Mouse (Mus musculus): ENCODE data around the gene Eif2b3. TPM values are rescaled to one million over a fixed set of nuclear protein-coding genes. Genes with fewer than 3 reads are reported as not detected.

The Eif2b3 gene
- polyA plus RNA-seq, 1 experiment: 36.3 TPM

GRCm38 (mm10) chr4:117090586-117090985 lies 71.4 kb downstream of the Eif2b3 start:
- Histone ChIP-seq H3K36me3 (ENCODE audit: control insufficient read depth, insufficient read depth) (peaks cover 15% of the 10 kb centered on the region), H3K4me3 (no peak overlapping the region), H3ac (ENCODE audit: control insufficient read depth, insufficient read length) (no peak overlapping the region), H3K27me3 (ENCODE audit: control insufficient read depth, insufficient read depth, insufficient read length) (no peaks in the 10 kb centered on the region), H3K79me2 (ENCODE audit: control insufficient read depth, insufficient read depth) (no peaks in the 10 kb centered on the region), H3K4me2 (ENCODE audit: low read depth) (no peak overlapping the region)
- no peak for TF ChIP-seq REST (IDR thresholded peaks at IDR 0.05; ENCODE audit: insufficient read depth, insufficient read length)

DNA sequence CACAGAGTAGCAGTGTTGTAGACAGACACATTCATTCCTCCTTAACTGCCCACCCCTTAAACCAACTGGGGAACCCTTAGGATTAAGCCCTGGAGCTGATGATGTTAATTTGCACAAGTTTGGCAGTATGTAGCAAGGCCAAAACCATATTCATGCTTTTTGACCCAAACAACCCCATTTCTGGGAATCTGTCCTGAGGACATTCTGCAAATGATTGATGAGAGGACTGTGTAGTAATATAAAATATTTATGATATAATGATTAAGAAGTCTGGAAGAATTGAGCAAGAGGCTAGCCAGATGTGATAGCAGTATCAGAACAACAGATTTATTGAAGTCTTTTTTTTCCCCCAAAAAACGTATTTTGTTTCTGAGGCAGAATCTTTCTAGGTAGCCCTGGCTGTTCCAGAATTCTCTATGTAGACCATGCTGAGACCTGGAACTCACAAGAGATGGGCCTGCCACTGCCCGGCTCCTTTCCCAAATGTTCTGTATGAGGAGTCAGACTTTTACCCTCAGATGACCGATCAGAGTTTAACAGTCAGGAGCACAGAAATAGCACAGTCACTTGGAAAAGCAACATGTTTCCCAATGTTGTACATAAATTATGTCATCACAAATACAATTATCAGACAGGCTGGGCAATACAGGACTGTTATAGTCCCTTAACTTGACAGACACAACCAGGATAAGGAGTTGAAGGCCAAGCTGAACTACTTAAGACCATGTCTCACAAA lies 75.6 kb downstream of the Eif2b3 start:
- TF ChIP-seq MAX (IDR thresholded peaks at IDR 0.05; ENCODE audit: low read depth): no peak
- no peak for TF ChIP-seq MYOG (IDR thresholded peaks at IDR 0.05; ENCODE audit: control insufficient read depth in 1 of 3, insufficient read depth in 1 of 3, insufficient read length in 2 of 3, low read depth in 2 of 3)
- no peak for TF ChIP-seq POLR2AphosphoS2 (IDR thresholded peaks at IDR 0.05; ENCODE audit: insufficient read length, low read depth)
- TF ChIP-seq TCF3 (IDR thresholded peaks at IDR 0.05; ENCODE audit: insufficient read length, low read depth): no peak
- no peak for TF ChIP-seq POLR2A (IDR thresholded peaks at IDR 0.05; ENCODE audit: insufficient read length, low read depth)
- TF ChIP-seq E2F4 (IDR thresholded peaks at IDR 0.05; ENCODE audit: insufficient read depth): no peak
- no peak for TF ChIP-seq CEBPB (IDR thresholded peaks at IDR 0.05; ENCODE audit: insufficient read depth, poor library complexity, severe bottlenecking)
- no peak for TF ChIP-seq REST (IDR thresholded peaks at IDR 0.05; ENCODE audit: insufficient read depth, insufficient read length)
- TF ChIP-seq USF1 (IDR thresholded peaks at IDR 0.05; ENCODE audit: low read depth): no peak
- TF ChIP-seq SRF (IDR thresholded peaks at IDR 0.05; ENCODE audit: control insufficient read depth, insufficient read length, low read depth): no peak
- no peak for TF ChIP-seq TCF12 (IDR thresholded peaks at IDR 0.05; ENCODE audit: insufficient read depth, poor library complexity, severe bottlenecking)
- no peak for TF ChIP-seq MYOD1 (IDR thresholded peaks at IDR 0.05; ENCODE audit: control insufficient read depth in 1 of 3, insufficient read length in 2 of 3, low read depth in 2 of 3)
- H3K4me3 ChIP-seq: no peak overlapping the region
- H3K79me2 ChIP-seq (ENCODE audit: control insufficient read depth, insufficient read depth): no peaks in the 10 kb centered on the region
- peaks cover 7% of the 10 kb centered on the region for H3K27me3 ChIP-seq (ENCODE audit: control insufficient read depth, insufficient read depth, insufficient read length)
- no peaks in the 10 kb centered on the region for H3K36me3 ChIP-seq (ENCODE audit: control insufficient read depth, insufficient read depth)
- H3ac ChIP-seq (ENCODE audit: control insufficient read depth, insufficient read length): no peak overlapping the region
- H3K4me2 ChIP-seq (ENCODE audit: low read depth): no peak overlapping the region

- Histone ChIP-seq H3K4me3 (no peak within 1 kb of the TSS), H3K36me3 (ENCODE audit: control insufficient read depth, insufficient read depth) (no peaks in the 10 kb centered on the region), H3ac (ENCODE audit: control insufficient read depth, insufficient read length) (no peak within 1 kb of the TSS), H3K27me3 (ENCODE audit: control insufficient read depth, insufficient read depth, insufficient read length) (peaks cover 7% of the 10 kb centered on the region), H3K4me2 (ENCODE audit: low read depth) (peak within 1 kb of the TSS; percentile 64), H3K79me2 (ENCODE audit: control insufficient read depth, insufficient read depth) (no peaks in the 10 kb centered on the region)
- TF ChIP-seq SRF (IDR thresholded peaks at IDR 0.05; ENCODE audit: control insufficient read depth, insufficient read length, low read depth) (no peak), TCF3 (IDR thresholded peaks at IDR 0.05; ENCODE audit: insufficient read length, low read depth) (no peak), E2F4 (IDR thresholded peaks at IDR 0.05; ENCODE audit: insufficient read depth) (no peak), CEBPB (IDR thresholded peaks at IDR 0.05; ENCODE audit: insufficient read depth, poor library complexity, severe bottlenecking) (no peak), POLR2A (IDR thresholded peaks at IDR 0.05; ENCODE audit: insufficient read length, low read depth) (no peak), USF1 (IDR thresholded peaks at IDR 0.05; ENCODE audit: low read depth) (no peak)
Observed at GRCm38 (mm10) chr4:117095551-117096452, 76.6 kb downstream of the Eif2b3 start, which contains the start of gene Ptch2. Gene Ptch2 (plus strand): TSS chr4:117096075.

GRCm38 (mm10) chr4:117096666-117097065 lies 77.5 kb downstream of the Eif2b3 start:
- no peak overlapping the region for H3K4me3 ChIP-seq
- TF ChIP-seq CEBPB (IDR thresholded peaks at IDR 0.05; ENCODE audit: insufficient read depth, poor library complexity, severe bottlenecking): no peak

GRCm38 (mm10) chr4:117097969-117098763 lies 79.0 kb downstream of the Eif2b3 start:
- peaks cover 7% of the 10 kb centered on the region for H3K27me3 ChIP-seq (ENCODE audit: control insufficient read depth, insufficient read depth, insufficient read length)
- no peaks in the 10 kb centered on the region for H3K79me2 ChIP-seq (ENCODE audit: control insufficient read depth, insufficient read depth)
- no peak overlapping the region for H3K4me3 ChIP-seq
- no peak overlapping the region for H3ac ChIP-seq (ENCODE audit: control insufficient read depth, insufficient read length)
- H3K36me3 ChIP-seq (ENCODE audit: control insufficient read depth, insufficient read depth): no peaks in the 10 kb centered on the region
- TF ChIP-seq E2F4 (IDR thresholded peaks at IDR 0.05; ENCODE audit: insufficient read depth): no peak
- TF ChIP-seq SRF (IDR thresholded peaks at IDR 0.05; ENCODE audit: control insufficient read depth, insufficient read length, low read depth): no peak
- TF ChIP-seq MAX (IDR thresholded peaks at IDR 0.05; ENCODE audit: low read depth): no peak
- no peak for TF ChIP-seq MYOD1 (IDR thresholded peaks at IDR 0.05; ENCODE audit: control insufficient read depth in 1 of 3, insufficient read length in 2 of 3, low read depth in 2 of 3)
- TF ChIP-seq TCF3 (IDR thresholded peaks at IDR 0.05; ENCODE audit: insufficient read length, low read depth): no peak
- no peak for TF ChIP-seq POLR2A (IDR thresholded peaks at IDR 0.05; ENCODE audit: insufficient read length, low read depth)
- TF ChIP-seq CEBPB (IDR thresholded peaks at IDR 0.05; ENCODE audit: insufficient read depth, poor library complexity, severe bottlenecking): no peak
- TF ChIP-seq REST (IDR thresholded peaks at IDR 0.05; ENCODE audit: insufficient read depth, insufficient read length): no peak
- no peak for TF ChIP-seq USF1 (IDR thresholded peaks at IDR 0.05; ENCODE audit: low read depth)
- no peak for TF ChIP-seq POLR2AphosphoS2 (IDR thresholded peaks at IDR 0.05; ENCODE audit: insufficient read length, low read depth)
- TF ChIP-seq TCF12 (IDR thresholded peaks at IDR 0.05; ENCODE audit: insufficient read depth, poor library complexity, severe bottlenecking): no peak
- no peak for TF ChIP-seq MYOG (IDR thresholded peaks at IDR 0.05; ENCODE audit: control insufficient read depth in 1 of 3, insufficient read depth in 1 of 3, insufficient read length in 2 of 3, low read depth in 2 of 3)
- no peak overlapping the region for H3K4me2 ChIP-seq (ENCODE audit: low read depth)

More at GRCm38 (mm10) chr4:117096666-117097065, 77.5 kb downstream of the Eif2b3 start:
- peaks cover 7% of the 10 kb centered on the region for H3K27me3 ChIP-seq (ENCODE audit: control insufficient read depth, insufficient read depth, insufficient read length)
- H3K4me2 ChIP-seq (ENCODE audit: low read depth): peak overlapping the region; percentile 64
- H3K79me2 ChIP-seq (ENCODE audit: control insufficient read depth, insufficient read depth): no peaks in the 10 kb centered on the region
- no peaks in the 10 kb centered on the region for H3K36me3 ChIP-seq (ENCODE audit: control insufficient read depth, insufficient read depth)
- no peak overlapping the region for H3ac ChIP-seq (ENCODE audit: control insufficient read depth, insufficient read length)
